Mouse (Mus musculus): ENCODE results near the gene Plagl2.

GRCm38 (mm10) chr2:153240701-153241235 lies 458 bp downstream of the Plagl2 start:
- TF ChIP-seq CTCF (IDR thresholded peaks at IDR 0.05; ENCODE audit: control insufficient read depth, insufficient read depth, insufficient read length) (no peak), MYOG (IDR thresholded peaks at IDR 0.05; ENCODE audit: control insufficient read depth, extremely low read depth, insufficient read length) (no peak), MAX (IDR thresholded peaks at IDR 0.05) (no peak), USF1 (IDR thresholded peaks at IDR 0.05; ENCODE audit: low read depth) (no peak), FOSL1 (IDR thresholded peaks at IDR 0.05; ENCODE audit: insufficient read depth, low read length, poor library complexity, severe bottlenecking) (no peak), CEBPB (IDR thresholded peaks at IDR 0.05; ENCODE audit: low read depth) (no peak), MYOD1 (IDR thresholded peaks at IDR 0.05; ENCODE audit: control insufficient read depth, insufficient read length, low read depth) (no peak)

Measured in C2C12 (cell line).